Mouse (Mus musculus) cerebellum, postnatal 36 days (tissue): Measurements from ENCODE around the gene Prx.
"Not testable (repeated sequence)": the region's sequence is repeated elsewhere in the genome, so short reads cannot be mapped to it uniquely, and the experiment has no call there.

ENCODE experiments used
- DNase-seq, 2 experiments: peaks; one replicate each; pipeline ENCODE4 v3.0.0; 2021 to 2022; ENCODE audit warnings: mixed read lengths in 2 of 2

Prx gene

DNA sequence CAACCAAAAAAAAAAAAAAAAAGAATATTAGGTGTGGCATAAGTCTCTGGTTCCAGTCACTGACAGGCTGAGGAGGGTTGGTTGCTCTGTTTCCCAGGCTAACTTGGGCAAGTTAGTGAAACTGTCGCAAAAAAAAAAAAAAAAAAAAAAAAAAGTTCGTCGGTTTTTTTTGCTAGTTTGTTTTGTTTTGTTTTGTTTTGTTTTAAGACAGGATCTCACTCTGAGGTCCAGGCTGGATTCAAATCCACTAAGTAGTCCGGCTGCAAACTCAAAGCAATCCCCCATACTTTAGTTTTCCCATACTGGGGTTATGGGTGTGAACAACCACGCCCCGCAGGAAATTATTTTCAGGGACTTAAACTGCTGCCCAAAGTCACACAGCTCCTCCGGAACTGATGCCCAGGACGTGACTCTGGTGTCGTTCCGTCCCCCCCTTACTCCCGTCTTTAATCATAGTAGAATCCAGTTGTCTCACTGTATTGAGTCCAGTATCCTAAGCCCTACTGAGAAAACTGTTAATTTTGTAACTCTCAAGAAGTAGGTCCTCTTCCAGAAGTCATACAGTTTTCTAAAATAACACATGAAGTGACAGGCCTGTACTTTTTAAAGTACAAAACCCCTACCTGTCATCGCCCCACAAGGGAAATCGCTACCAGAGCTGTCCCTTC lies 12.9 kb upstream of the Prx start:
- no peak for DNase-seq

DNA sequence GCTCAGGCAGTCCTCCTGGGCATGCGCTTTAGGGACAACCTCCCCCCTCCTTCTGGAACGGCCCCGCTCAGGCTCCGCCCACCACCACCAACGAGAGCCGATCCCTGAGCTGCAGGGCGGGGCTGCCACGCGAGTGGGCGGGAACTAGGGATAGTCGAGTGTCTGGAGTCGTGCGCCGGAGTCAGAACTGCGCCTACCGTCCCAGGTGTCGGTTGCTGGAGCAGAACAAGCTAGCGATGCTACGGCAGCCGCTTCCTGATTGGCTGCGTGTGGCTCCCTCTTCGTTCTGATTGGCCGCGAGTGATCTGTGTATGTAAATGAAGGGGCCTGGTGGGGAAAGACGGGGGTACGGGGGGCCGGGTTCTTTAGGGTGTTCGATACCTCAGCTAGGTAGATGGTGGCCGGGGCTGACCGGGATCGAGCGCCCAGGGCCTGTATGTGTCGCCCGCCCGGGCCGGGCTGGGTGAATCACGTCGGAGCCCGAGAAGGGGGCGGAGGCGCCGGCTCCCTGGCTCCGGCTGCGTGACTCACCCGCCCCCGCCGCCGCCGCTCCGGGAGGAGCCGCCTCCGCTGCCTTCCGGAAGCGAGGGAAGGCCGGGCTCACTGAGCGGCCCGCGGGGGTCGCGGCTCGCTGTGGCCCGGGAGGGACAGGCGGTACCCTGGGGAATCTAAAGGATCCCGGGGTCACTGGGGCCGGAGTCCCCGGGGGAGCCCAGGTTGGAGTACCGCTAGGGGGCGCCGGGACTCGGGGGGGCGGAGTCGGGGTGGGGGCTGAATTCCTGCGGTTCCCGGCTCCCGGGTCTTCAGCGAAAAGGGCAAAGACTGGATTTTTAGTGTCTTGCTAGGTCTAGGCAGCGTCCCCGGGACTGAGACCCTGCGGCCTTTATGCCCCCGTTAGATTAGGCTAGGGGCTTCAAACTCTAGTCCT lies 12.1 kb upstream of the Prx start, which contains the start of gene Sertad1:
Sertad1 (plus strand) TSS at position 141 of the 928 bp plus-strand sequence.
- DNase-seq: peak; percentile 100

DNA sequence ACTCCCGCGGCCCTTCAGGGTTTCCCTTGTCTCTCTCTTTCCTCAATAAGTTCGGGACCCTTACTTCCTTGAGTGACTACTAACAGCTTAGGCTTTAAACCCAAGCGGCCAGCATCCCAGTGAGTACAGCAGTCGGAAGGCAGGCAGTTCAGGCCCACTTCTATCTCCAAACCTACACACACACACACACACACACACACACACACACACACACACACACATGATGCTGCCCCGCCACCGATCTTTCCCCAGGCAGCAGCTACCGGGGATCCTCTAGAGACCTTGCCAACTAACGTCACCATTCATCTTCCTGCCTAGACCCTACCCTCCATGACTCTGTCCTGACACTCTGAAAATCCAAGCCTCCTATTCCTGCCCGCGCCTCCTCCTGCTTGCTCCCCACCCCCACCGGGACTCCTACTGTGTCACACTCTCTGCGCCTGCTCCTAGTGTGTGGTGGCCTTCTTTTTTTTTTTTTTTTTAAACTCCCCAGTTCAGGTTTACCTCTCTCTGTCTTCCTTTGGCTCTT lies 11.3 kb upstream of the Prx start:
- DNase-seq: peak; percentile 60 to 69

DNA sequence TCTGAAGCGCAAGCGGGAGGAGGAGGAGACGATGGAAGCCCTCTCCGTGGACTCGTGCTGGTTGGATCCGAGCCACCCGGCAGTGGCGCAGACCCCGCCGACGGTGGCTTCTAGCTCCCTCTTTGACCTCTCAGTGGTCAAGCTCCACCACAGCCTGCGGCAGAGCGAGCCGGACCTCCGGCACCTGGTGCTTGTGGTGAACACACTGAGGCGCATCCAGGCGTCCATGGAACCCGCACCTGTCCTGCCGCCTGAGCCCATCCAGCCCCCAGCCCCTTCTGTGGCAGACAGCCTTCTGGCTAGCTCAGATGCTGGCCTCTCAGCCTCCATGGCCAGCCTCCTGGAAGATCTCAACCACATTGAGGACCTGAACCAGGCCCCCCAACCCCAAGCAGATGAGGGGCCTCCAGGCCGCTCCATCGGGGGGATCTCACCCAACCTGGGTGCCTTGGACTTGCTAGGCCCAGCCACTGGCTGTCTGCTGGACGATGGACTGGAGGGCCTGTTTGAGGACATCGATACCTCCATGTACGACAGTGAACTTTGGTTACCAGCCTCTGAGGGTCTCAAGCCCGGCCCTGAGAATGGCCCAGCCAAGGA lies 9.8 kb upstream of the Prx start:
- peak in 1 of 2 experiments; percentile 30 for DNase-seq

DNA sequence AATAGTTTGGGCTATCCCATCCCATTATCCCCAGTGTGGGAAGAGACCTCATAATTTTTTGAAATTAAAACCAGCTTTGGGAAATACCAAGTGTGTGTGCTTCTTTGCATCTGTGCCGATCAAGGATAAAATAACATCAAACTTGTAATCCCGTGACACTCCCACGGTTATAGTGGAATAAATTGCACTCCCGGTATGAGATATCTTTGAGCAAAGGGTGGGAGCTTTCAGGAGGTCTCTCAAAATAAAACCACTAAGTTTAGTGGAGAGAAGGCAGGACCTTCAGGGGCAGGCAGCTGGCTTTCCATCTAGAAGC lies 8.9 kb upstream of the Prx start:
- no peak for DNase-seq

DNA sequence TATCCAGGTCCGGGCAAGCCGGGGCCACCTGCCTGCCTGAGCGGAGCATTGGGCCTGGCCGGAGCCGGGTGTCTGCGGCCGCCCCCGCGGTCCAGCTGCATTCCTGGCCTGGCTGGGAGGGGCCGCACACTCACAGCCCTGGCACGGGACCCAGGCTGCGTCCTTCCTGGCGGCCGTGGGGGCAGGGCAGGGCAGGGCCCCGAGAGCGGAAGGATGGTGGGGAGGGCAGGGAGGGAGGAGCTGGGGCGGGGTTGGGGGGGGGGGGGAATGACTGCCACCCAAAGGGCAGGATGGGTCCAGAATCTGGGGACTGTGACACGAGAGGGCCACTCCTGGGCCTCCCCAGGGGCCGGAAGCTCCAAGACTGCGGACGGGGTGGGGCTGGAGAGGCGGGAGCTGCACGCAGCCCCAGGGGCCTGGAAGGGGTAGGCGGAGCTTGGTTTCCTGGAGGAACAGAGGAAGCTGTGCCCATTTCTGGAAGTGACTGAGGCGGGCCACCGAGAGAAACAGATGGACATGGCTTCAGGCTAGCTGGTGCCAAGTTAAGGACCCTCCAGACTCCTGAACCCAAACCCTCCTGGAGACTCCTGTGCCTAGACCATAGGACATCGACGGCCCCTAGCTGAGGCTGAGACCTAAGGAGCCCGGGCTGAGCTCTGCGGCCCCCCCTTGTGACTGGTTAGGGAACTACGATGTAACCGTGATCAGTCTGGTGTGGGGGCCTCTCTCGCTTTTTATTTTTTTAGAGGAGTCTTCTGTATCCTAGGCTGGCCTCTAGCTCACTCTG lies 8.4 kb upstream of the Prx start:
- DNase-seq: peak; percentile 89 to 95

DNA sequence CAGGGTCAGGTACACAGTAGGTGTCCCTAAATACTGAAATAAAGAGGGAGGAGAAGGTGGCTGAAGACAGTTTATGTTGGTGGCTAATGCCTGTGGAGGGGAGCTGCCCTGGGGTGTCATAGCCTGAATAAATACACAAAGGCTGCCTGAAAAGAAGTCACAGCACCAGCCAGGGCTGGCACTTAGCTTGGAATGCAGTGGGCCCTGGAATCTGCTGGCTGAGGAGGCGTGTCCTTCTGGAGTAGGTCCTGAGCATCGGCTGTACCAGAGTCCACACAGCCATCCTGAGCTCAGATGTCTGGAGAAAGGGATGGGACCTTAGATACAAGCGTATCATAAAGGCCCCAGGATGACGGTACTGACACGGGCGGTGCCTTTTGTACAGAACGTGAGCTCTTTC lies 7.3 kb upstream of the Prx start:
- DNase-seq: no peak

DNA sequence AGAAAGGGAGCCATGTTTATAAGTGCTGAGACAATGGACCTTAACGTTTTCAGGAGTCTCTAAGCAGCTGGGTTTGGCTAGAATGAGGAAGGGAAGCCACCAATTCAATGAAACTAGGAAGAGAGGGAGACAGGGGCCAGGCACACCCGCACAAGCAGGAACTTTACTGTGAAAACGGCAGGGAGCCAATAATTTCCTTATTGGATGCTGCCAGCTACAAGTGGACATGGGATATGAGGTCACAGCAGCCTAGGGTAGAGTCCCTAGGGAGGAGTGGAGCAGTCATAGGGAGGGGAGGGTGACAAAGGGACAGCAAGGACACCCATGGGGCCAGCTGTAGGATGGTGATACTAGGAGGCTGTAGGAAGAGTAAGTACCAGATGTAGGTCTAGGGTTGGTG lies 6.1 kb upstream of the Prx start:
- no peak for DNase-seq

DNA sequence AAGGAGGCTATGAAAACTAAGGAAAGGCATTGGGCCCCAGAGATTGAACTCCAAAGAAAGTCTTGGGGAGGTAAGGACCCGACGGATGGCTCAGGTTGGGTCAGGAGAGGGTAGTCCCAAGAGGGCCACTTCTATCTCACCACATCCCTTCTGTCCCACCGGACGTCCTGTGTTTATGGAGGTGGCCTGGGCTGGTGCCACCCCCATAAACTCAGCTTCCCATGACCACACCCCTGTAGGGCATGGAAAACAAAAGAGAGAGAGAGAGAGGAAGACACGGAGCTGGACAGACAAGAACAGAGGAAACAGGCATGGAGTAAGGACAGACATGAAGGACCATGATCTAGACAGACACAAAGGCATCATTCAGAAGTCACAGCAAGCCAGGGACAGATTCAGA lies 5.7 kb upstream of the Prx start:
- DNase-seq: no peak

DNA sequence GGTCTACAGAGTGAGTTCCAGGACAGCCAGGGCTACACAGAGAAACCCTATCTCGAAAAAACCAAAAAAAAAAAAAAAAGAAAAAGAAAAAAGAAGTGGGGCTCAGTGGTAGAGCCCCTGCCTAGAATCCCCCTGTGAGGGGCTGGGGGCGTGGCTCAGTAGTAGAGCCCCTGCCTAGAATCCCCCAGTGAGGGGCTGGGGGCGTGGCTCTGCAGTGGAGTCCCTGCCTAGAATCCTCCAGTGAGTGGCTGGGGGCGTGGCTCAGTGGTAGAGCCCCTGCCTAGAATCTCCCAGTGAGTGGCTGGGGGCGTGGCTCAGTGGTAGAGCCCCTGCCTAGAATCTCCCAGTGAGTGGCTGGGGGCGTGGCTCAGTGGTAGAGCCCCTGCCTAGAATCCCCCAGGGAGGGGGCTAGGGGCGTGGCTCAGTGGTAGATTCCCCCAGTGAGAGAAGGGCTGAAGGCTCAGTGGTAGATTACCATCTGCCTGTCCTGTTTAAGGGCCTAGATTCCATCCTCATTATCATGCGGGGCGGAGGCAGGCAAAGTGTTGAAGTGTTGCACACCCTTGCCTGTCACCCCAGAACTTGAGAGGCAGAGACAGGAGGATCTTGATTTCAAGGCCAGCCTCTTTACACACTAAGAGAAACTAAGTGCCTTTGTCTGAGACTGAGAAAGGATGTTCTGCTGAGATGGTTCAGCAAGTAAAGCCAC lies 4.3 kb upstream of the Prx start:
- not testable (repeated sequence) for DNase-seq

DNA sequence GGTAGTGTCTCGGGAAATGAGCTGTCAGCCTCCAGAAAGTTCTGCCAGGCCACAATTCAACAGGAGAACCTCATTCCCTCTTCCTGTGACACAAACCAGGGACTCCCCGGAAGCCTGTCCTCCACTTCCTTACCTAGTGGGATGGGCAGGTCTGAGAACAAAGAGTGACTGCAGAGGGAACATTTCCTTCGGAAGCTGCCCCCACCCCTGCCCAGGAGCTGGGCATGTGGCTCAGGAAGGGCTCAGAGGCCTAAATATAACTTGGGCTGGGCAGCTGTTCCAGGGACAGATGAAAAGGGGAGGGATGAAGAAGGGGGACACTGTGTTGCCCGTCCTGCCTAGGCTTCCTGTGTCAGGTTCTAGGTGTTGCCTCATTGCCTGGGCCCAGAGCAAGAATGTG lies 2.5 kb downstream of the Prx start:
- DNase-seq: no peak

DNA sequence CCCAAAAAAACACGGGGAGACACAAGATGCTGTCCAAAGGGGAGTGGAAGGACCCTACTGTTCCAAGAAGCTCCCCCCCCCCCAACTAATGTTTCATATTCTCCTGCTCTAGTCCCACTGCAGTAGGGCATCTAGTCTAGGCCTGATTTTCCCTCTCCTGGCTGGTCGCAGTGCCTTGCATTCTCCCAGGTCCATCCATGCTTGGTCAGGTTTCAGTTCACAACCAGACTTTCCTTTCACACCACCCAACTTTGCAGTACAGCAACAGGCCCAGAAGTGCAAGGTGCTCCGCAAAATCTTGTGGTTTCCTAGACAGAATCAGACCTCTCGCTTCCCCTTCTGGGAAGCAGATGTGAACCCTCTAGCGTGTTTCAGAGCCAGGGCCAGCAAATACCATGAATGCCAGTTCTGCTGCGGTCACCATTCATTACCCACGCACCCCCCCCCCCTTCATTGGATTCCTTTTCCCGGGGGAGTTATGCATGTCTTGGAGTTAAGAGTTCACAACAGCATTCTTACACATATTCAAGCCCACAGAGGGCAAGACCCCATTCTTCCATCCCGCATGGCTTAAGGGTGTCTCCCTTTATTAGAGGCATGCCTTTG lies 7.7 kb downstream of the Prx start:
- no peak for DNase-seq

DNA sequence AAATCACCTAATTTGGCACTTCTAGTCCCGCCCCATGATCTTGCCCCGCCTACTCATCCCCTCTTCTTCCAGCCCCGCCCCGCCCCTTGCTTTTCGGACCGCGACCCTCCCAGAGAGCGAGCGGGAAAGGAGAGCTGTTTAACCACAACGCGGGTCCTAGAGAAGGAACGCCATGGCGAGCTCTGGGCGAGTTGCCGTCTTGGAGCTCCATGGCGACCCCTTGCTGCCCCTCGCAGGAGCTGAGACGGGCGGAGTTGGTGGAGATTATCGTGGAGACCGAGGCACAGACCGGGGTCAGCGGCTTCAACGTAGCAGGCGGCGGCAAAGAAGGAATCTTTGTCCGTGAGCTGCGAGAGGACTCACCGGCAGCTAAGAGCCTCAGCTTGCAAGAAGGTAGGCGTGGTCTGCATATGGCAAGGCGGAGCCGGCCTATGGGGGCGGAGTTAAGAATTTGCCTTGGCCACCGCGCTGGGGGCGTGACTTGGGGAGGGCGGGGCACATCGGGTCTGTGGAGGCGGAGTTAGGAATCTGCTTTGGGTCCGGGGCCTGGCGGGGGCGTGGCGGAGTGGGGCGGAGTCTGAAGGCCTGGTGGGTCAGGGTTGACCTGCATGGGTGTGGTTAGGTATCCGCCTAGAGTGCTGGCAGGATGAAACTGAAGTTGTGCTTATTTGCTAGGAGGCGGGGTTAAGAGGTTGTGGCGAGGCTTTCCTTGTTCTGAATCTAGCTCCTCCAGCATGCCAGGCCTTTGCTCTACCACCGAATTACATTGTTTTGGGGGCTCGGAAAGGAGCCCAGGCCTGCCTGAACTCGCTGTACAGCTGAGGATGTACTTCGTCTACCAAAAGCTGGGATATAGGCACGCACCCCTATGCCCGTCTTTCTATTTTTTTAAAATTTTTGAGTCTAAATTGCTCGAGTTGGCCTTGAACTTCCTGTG lies 8.9 kb downstream of the Prx start:
- peak; percentile 89 to 93 for DNase-seq

DNA sequence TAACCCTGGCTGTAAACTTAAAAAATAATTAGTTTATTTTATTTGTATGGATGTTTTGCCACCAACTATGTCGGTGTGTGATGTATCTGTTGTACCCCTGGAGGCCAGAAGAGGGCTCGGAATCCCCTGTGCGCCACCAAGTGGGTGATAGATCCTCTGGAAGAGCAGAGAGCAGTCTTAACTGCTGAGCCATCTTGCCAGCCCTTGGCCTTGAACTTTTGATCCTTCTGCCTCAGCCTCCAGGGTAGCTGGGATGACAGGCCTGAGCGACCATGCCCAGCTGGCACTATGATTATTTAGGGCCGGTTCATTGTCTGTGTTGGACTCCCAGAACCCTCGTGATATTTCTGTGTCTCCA lies 9.5 kb downstream of the Prx start:
- peak; percentile 47 to 59 for DNase-seq

DNA sequence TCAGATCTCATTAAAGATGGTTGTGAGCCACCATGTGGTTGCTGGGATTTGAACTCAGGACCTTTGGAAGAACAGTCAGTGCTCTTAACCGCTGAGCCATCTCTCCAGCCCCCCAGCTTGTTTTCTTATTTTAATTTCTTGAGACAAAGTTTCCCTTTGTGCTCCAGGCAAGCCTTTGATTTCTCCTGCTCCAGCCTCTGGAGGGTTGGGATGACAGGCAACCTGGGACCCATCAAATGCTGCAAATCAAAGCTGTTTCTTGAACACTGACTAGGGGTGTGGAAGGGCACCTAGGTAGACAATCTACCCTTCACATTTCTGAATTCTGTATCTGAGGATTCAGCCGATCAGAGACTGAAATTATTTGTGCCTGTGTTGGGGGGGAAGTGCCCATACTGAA lies 11.7 kb downstream of the Prx start:
- DNase-seq: no peak

DNA sequence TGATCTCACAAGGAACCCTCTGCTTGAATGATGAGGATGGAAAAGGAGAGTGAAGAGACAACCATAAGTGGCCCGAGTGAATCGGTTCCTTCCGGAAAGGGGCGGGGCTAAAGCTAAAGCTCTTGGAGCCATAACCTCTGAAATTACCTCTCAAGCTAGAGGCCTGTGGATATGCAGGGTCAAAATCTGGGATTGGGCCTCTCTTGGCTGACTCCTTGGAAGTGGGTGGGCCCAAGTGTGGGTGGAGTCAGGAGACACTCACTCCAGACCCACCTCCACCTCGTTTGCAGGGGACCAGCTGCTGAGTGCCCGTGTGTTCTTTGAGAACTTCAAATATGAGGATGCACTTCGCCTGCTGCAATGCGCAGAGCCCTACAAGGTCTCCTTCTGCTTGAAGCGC lies 15.8 kb downstream of the Prx start:
- no peak for DNase-seq

DNA sequence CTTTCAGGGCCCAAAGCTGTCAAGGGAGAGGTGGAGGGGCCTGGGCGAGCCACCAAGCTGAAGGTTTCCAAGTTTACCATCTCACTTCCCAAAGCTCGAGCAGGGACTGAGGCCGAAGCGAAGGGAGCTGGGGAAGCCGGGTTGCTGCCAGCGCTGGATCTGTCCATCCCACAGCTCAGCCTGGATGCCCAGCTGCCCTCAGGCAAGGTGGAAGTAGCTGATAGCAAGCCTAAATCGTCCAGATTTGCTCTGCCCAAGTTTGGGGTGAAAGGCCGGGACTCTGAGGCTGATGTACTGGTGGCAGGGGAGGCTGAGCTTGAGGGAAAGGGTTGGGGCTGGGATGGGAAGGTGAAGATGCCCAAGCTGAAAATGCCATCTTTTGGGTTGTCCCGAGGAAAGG lies 19.2 kb downstream of the Prx start:
- no peak for DNase-seq

DNA sequence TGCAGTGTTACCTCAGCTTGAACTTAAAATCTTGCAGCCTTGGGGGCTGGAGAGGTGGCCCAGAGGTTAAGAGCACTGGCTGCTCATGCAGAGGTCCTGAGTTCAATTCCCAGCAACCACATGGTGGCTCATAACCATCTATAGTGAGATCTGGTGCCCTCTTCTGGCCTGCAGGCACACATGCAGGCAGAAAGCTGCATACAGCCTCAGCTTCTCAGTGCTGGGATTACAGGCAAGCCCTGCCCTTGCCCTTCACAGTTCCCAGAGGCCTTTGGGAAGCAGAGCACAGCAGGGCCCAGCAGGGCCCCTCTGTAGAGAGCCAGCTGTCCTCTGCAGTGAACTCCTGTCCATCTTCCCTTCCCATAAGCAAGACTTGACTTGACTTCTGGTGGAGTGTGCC lies 21.0 kb downstream of the Prx start:
- no peak for DNase-seq

DNA sequence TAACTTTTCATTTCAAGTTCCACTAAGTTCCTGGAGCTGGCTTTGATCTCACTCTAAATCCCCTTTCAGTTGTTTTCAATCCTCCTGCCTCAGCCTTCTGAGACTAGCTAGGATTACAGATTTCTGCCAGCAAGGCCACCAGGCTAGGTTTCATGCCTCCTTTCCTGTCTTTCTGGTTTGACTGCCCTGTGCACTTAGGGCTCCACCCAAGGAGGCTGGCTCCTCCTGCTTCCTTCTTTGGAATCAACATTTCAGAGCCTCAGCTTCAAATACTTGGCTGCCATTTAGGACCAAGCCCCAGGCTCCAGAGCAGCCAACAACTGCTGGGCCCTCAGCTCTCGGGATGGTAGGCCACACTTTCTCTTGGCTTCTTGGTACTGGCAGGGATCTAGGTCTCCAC lies 21.5 kb downstream of the Prx start:
- DNase-seq: no peak

DNA sequence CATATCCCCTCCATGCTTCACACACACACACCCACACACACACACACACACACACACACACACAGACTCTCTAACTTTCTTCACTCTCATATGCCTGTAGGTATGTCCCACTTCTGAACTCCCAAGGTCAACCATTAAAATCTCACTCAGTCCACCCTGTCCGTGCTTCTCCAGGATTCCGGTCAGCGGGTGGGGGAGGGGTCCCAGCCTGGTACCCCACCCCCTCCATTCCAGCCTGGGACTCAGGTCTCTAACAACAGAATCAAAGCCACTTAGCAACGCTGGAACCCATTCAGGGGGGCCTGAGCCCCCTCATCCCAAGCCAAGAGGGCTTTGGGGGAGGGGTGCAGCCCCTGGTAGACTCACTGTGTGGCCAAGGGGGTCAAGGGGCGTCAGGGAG lies 23.8 kb downstream of the Prx start, which contains the start of gene Hipk4:
Hipk4 (plus strand) TSS at position 301 of the 400 bp plus-strand sequence.
- DNase-seq: no peak

DNA sequence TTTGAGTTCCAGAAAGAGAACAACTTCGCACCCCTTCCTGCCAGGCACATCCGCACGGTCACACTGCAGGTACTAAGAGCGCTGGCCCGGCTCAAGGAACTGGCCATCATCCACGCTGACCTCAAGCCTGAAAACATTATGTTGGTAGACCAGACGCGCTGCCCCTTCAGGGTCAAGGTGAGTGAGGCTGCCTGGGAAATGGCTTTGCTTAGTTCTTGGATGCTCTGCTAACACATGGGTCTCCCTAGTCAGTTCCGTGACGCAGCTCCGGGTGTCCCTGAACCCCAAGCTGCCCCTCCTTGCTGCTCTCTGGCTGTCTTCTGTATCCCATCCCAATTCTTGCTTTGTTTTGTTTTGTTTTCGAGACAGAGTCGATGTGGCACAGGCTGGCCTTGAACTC lies 24.7 kb downstream of the Prx start:
- DNase-seq: no peak
